Mouse (Mus musculus) limb, embryonic 10.5 days (tissue): ENCODE results near the gene Nudt22. TPM values are rescaled to one million over a fixed set of nuclear protein-coding genes. Genes with fewer than 3 reads are reported as not detected.

ENCODE experiments used
- DNase-seq: peaks from one replicate; pipeline ENCODE4 v3.0.0-alpha.2; 2017; ENCODE audit warnings: low spot score
- H3K27ac ChIP-seq: fragments of 300-500 bp; sonication (generic); 2 replicates; pipeline ENCODE4 v1.5.1; 2016; ENCODE audit warnings: mild to moderate bottlenecking
- H3K27me3 ChIP-seq: fragments of 300-500 bp; sonication (generic); 2 replicates; pipeline ENCODE4 v1.6.1; 2016; ENCODE audit warnings: low read depth, mild to moderate bottlenecking; ENCODE audit not compliant: poor library complexity, severe bottlenecking
- H3K36me3 ChIP-seq: fragments of 300-500 bp; sonication (generic); 2 replicates; pipeline ENCODE4 v1.6.1; 2016; ENCODE audit warnings: mild to moderate bottlenecking, moderate library complexity
- H3K4me1 ChIP-seq: fragments of 300-500 bp; sonication (generic); 2 replicates; pipeline ENCODE4 v1.6.1; 2016
- H3K4me3 ChIP-seq: fragments of 300-500 bp; sonication (generic); 2 replicates; pipeline ENCODE4 v1.5.1; 2016; ENCODE audit warnings: mild to moderate bottlenecking, moderate library complexity
- H3K9me3 ChIP-seq: fragments of 300-500 bp; sonication (generic); replicated peaks from 2 replicates; pipeline ENCODE4 v1.6.1; 2016; ENCODE audit warnings: mild to moderate bottlenecking
- WGBS: fragments of 180-500 bp; shearing (Covaris S2); methylation state at CpG from one replicate; pipeline ENCODE4 v1.1.7; 2016; 5-methylcytosine and 5-hydroxymethylcytosine counted together
- polyA plus RNA-seq: library from polyadenylated mRNA; unstranded; fragments of >200 nt; fragmentation: Nextera tagmentation; extraction: Ambion mirVana; gene quantifications from 2 replicates; pipeline ENCODE4 v1.2.1, GENCODE M21; 2016

Gene Nudt22
- polyA plus RNA-seq, 1 experiment from 2014 or later: 21.1 TPM

DNA sequence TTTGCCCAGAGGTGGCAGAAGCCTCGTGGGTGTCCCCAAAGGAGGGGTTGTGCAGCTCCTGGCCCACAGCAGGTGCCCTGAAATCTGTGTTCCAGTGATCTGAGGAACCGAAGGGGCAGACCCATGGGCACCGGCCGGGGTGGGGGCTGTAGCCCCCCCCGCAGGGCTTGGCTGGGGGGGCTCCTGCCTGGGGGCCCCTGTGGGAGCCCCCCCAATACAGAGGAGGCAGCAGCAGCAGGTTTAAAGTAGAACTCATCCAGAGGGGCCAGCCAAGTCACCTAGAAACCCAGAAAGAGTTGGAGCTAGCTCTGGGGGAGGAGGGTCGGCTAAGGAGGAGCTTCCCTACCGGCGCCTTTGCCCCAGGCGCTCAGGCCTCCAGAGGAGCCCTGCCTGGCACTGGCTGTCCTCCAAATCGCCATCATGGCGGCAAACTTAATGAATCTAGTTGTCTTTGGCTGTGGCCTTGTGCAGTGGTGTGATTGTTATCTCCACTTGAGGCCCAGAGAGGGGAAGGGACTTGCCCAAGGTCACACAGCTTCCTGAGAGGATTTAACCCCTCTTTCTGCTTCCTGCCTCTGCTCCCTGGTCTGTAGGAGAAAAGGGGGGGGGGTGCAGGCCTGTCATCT is 25.3 kb downstream of the Nudt22 start:
- Histone ChIP-seq H3K27ac (peak overlapping the region; percentile 87), H3K4me1 (peaks cover 59% of the 10 kb centered on the region), H3K36me3 (peaks cover 10% of the 10 kb centered on the region), H3K4me3 (peak overlapping the region; percentile 66), H3K27me3 (peaks cover 3% of the 10 kb centered on the region; the same call in 1 of the 2 replicates), H3K9me3 (no peaks in the 10 kb centered on the region)
- 24% methylated on average over 11 of the region's 11 CpGs for WGBS
- DNase-seq: no peak

GRCm38 (mm10) chr19:6969665-6970381 is 26.1 kb downstream of the Nudt22 start:
- Histone ChIP-seq H3K4me1 (peaks cover 59% of the 10 kb centered on the region), H3K27ac (peak overlapping the region; percentile 87), H3K4me3 (peak overlapping the region; percentile 66), H3K36me3 (peaks cover 17% of the 10 kb centered on the region), H3K9me3 (no peaks in the 10 kb centered on the region), H3K27me3 (peaks cover 3% of the 10 kb centered on the region; the same call in 1 of the 2 replicates)
- peak; percentile 86 for DNase-seq
- 1% methylated on average over 53 of the region's 55 CpGs for WGBS

GRCm38 (mm10) chr19:6969291-6969664 is 26.6 kb downstream of the Nudt22 start:
- H3K27ac ChIP-seq: peak overlapping the region; percentile 87
- under 1% methylated on average over 20 of the region's 20 CpGs for whole genome bisulfite sequencing
- peaks cover 3% of the 10 kb centered on the region; the same call in 1 of the 2 replicates for H3K27me3 ChIP-seq
- no peaks in the 10 kb centered on the region for H3K9me3 ChIP-seq
- H3K4me1 ChIP-seq: peaks cover 59% of the 10 kb centered on the region
- no peak for DNase-seq
- peaks cover 23% of the 10 kb centered on the region for H3K36me3 ChIP-seq
- peak overlapping the region; percentile 66 for H3K4me3 ChIP-seq

- Histone ChIP-seq H3K4me1 (peaks cover 54% of the 10 kb centered on the region), H3K27me3 (peaks cover 3% of the 10 kb centered on the region; the same call in 1 of the 2 replicates), H3K4me3 (peak overlapping the region; percentile 66), H3K9me3 (no peaks in the 10 kb centered on the region), H3K27ac (peak overlapping the region; percentile 87; the same call in 1 of the 2 replicates), H3K36me3 (peaks cover 29% of the 10 kb centered on the region)
- DNase-seq: no peak
- 12% methylated on average over 15 of the region's 15 CpGs for WGBS
These were observed 27.2 kb downstream of the Nudt22 start for GRCm38 (mm10) chr19:6968491-6969271.

- Histone ChIP-seq H3K4me1 (peaks cover 21% of the 10 kb centered on the region), H3K9me3 (no peaks in the 10 kb centered on the region), H3K27ac (no peak overlapping the region), H3K4me3 (no peak overlapping the region), H3K36me3 (peaks cover 69% of the 10 kb centered on the region), H3K27me3 (no peaks in the 10 kb centered on the region)
- 85% methylated on average over 10 of the region's 10 CpGs for WGBS
- no peak for DNase-seq
These were observed 39.5 kb downstream of the Nudt22 start for GRCm38 (mm10) chr19:6956461-6956860.

DNA sequence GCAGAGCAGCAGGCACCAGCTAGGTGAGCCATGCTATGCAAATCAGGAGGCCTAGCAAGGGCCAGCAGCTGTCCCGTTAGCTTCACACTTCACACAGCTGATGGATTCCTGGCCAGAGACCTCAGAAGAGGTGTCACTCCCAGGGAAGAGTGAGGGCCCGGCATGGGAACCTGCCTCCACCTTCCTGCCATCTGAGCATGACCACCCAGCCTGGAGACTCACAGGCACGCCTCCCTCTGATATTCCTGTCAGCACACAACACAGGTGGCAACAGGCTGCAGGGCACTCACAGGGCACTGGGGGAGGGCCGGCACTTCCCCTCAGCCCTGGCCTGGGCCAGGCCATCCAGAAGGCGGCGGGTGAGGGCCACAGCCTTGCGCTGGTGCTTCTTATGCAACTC is 40.5 kb downstream of the Nudt22 start:
- Histone ChIP-seq H3K4me1 (peaks cover 23% of the 10 kb centered on the region), H3K27me3 (no peaks in the 10 kb centered on the region), H3K27ac (0 out of 2 replicates have a peak overlapping the region, but pooled peaks have one; percentile 10), H3K36me3 (peaks cover 64% of the 10 kb centered on the region), H3K4me3 (no peak overlapping the region), H3K9me3 (no peaks in the 10 kb centered on the region)
- no peak for DNase-seq
- WGBS: 69% methylated on average over 7 of the region's 7 CpGs

DNA sequence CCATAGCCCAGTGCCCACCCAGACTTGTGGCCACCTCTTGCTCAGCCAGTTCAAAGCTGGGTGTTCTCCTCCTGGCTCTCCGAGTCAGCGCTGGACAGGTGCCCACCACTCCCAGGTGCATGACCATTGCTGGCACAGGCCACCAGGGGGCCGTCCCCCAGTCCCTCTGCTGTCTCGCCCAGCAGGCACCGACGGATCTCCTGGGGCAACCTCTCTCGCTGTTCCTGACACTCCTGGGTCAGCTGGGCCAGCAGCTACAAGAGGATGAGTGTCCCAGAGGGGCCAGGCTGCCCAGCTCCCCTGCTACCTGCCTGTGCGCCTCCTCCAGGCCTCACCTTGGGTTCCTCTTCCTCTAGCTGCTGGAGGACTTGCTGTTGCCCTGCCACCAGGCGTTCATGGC is 41.9 kb downstream of the Nudt22 start:
- peak; percentile 61 for DNase-seq
- Histone ChIP-seq H3K4me1 (peaks cover 33% of the 10 kb centered on the region), H3K36me3 (peaks cover 51% of the 10 kb centered on the region)

DNA sequence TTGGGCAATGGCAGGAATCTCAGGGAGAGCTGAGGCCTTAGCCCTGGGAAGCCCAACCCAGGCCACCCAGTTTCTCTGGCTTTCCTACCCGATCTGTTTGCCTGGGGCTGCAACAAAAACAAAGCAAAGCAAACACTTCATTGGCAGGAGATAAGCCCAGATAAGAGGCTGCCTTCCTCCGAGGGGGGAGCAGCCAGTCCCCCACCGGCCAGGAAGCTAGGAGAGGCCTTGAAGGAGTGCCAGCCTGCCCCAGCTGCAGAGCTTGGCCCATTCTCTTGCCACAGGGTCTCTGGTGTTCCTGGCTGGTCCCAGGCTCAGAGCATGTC is 43.2 kb downstream of the Nudt22 start:
- WGBS: 16% methylated on average over 3 of the region's 3 CpGs
- Histone ChIP-seq H3K27ac (0 out of 2 replicates have a peak overlapping the region, but pooled peaks have one; percentile 89), H3K4me3 (peak overlapping the region; percentile 62), H3K4me1 (peaks cover 33% of the 10 kb centered on the region), H3K9me3 (no peaks in the 10 kb centered on the region), H3K36me3 (peaks cover 37% of the 10 kb centered on the region), H3K27me3 (no peaks in the 10 kb centered on the region)
- DNase-seq: no peak

More for the DNA sequence above, 41.9 kb downstream of the Nudt22 start:
- Histone ChIP-seq H3K27me3 (no peaks in the 10 kb centered on the region), H3K27ac (no peak overlapping the region), H3K9me3 (no peaks in the 10 kb centered on the region), H3K4me3 (no peak overlapping the region)
- WGBS: 56% methylated on average over 9 of the region's 9 CpGs

GRCm38 (mm10) chr19:6951994-6952711 is 43.8 kb downstream of the Nudt22 start:
- Histone ChIP-seq H3K9me3 (no peaks in the 10 kb centered on the region), H3K36me3 (peaks cover 32% of the 10 kb centered on the region), H3K4me1 (peaks cover 33% of the 10 kb centered on the region), H3K27me3 (no peaks in the 10 kb centered on the region), H3K27ac (peak overlapping the region; percentile 89), H3K4me3 (peak overlapping the region; percentile 62)
- WGBS: 3% methylated on average over 31 of the region's 31 CpGs
- DNase-seq: peak; percentile 72

GRCm38 (mm10) chr19:6951381-6951968 is 44.4 kb downstream of the Nudt22 start:
- H3K4me1 ChIP-seq: peaks cover 33% of the 10 kb centered on the region
- H3K36me3 ChIP-seq: peaks cover 26% of the 10 kb centered on the region
- peak overlapping the region; percentile 89 for H3K27ac ChIP-seq
- under 1% methylated on average over 35 of the region's 35 CpGs for WGBS
- no peaks in the 10 kb centered on the region for H3K9me3 ChIP-seq
- H3K27me3 ChIP-seq: no peaks in the 10 kb centered on the region
- H3K4me3 ChIP-seq: peak overlapping the region; percentile 62
- DNase-seq: peak; percentile 91

DNA sequence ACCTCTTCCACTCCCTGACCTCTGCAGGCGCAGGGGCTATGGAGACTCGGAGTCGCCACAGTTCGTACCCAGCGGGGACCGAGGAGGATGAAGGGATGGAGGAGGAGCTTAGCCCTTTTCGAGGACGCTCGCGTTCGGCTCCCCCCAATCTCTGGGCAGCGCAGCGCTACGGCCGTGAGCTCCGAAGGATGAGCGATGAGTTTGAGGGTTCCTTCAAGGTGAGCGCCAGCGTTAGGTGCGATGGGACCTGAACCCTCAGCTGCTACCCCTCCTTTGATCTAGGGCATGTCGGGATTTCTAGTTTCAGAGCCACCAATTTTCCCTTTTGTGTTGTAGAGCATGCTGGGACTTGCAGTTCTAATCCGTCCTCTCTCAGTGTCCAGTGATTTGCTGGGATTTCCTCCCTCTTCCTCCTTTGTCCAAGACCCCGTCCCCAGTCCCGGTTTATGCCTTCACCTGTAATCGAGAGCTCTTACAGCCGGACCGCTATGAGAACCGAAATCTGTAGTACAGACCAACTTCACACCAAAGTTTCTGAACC is 45.2 kb downstream of the Nudt22 start:
- Histone ChIP-seq H3K27me3 (no peaks in the 10 kb centered on the region), H3K4me3 (peak overlapping the region; percentile 62), H3K36me3 (peaks cover 18% of the 10 kb centered on the region), H3K4me1 (peaks cover 33% of the 10 kb centered on the region), H3K9me3 (no peaks in the 10 kb centered on the region), H3K27ac (peak overlapping the region; percentile 89)
- WGBS: under 1% methylated on average over 28 of the region's 28 CpGs
- DNase-seq: peak; percentile 77

- no peaks in the 10 kb centered on the region for H3K9me3 ChIP-seq
- no peaks in the 10 kb centered on the region for H3K27me3 ChIP-seq
- 71% methylated on average over 5 of the region's 5 CpGs for WGBS
- no peak for DNase-seq
- peaks cover 12% of the 10 kb centered on the region for H3K36me3 ChIP-seq
- H3K4me3 ChIP-seq: peak overlapping the region; percentile 62
- peak overlapping the region; percentile 89 for H3K27ac ChIP-seq
- H3K4me1 ChIP-seq: peaks cover 33% of the 10 kb centered on the region
These were observed 46.0 kb downstream of the Nudt22 start for GRCm38 (mm10) chr19:6949951-6950350.
